Mouse (Mus musculus): ENCODE results near the gene Setd5. TPM values are rescaled to one million over a fixed set of nuclear protein-coding genes. Genes with fewer than 3 reads are reported as not detected.
A peak's percentile ranks its signal among the peaks of the same experiment; 100 is the strongest.

Gene Setd5
- polyA plus RNA-seq, 1 experiment from 2014 or later: 35.9 TPM

DNA sequence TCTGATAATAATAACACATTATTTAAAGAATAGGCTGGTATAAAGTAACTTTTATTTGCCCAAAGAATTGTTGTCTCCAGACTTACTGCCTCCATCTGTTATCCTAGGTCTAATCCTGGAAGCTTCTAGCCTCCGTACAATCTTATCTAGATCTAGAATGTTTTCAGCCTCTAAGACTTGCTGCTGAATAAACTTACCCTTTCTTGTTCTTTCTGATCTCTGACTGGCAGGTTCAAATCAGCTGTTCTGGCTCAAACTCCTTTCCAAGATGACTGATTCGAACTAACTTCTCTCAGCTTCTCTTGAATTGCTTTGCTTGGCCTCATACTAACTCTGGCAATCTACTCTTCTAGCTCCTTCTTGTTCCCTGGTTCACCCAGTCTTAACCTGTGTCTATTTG, 36.8 kb upstream of the Setd5 start:
- H3K36me3 ChIP-seq (ENCODE audit: control insufficient read depth, insufficient read depth, low read length): no peaks in the 10 kb centered on the region
- 0 out of 2 replicates have a peak, but pooled peaks cover 1% of the 10 kb centered on the region for H3K4me1 ChIP-seq (replicated peaks; ENCODE audit: control insufficient read depth, insufficient read depth)
- no peak overlapping the region for H3K27ac ChIP-seq (replicated peaks)
- no peak overlapping the region for H3K4me3 ChIP-seq (ENCODE audit: low read depth, low read length)
- H3K27me3 ChIP-seq (ENCODE audit: control insufficient read depth, insufficient read depth, low read length): no peaks in the 10 kb centered on the region
- DNase-seq (ENCODE audit: low spot score) (no peak), ATAC-seq (ENCODE audit: low FRiP score, low TSS enrichment) (no peak)
- H3K4me2 ChIP-seq (replicated peaks; ENCODE audit: low read depth): no peak overlapping the region
- no peak for TF ChIP-seq CTCF (IDR thresholded peaks at IDR 0.05; ENCODE audit: low read depth)
- no peaks in the 10 kb centered on the region for H3K9me3 ChIP-seq (ENCODE audit: control insufficient read depth, low read length)
- 66% methylated on average over 2 of the region's 2 CpGs for WGBS
- no peak overlapping the region for H3K9ac ChIP-seq (ENCODE audit: low read length)

DNA sequence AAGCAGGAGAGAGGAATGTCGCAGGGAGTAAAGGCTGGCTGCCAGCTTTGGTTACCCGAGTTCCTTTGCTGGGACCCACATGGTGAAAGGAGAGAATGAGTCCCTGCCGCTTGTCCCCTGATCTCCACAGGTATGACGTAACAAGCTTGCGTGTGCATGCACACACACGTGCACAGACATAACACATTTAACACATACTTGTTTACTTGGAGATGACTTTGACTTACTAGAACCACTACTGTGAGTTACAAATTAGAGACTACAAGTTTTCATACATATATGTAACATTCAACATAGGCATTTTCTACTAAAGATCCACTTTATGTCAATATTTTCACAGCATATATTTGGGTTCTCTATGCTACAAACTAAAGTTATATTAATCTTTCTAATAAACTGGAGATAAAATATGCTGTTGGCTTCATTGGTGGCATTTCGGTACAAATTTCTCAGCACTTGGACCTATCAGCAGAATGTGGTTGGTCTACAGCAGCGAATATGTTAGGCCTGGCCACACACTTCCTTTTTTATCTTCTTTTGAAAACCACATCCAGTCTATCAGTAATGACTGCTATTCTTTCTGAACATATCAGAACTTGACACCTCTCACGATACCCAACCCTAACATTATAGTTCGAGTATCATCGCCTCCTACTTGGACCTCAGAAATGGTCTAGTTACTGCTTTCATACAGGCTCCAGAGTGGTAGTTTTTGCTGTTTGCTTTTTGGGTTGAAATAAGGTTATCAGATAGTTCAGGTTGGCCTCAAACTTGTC, 35.8 kb upstream of the Setd5 start:
- WGBS: 81% methylated on average over 11 of the region's 11 CpGs
- TF ChIP-seq CTCF (IDR thresholded peaks at IDR 0.05; ENCODE audit: low read depth): no peak
- no peak for TF ChIP-seq EP300 (optimal IDR thresholded peaks at IDR 0.05)
- no peaks in the 10 kb centered on the region for H3K36me3 ChIP-seq (ENCODE audit: control insufficient read depth, insufficient read depth, low read length)
- H3K4me3 ChIP-seq (ENCODE audit: low read depth, low read length): no peak overlapping the region
- H3K27ac ChIP-seq (replicated peaks): no peak overlapping the region
- H3K9ac ChIP-seq (ENCODE audit: low read length): no peak overlapping the region
- ATAC-seq (ENCODE audit: low FRiP score, low TSS enrichment): no peak
- 0 out of 2 replicates have a peak, but pooled peaks cover 3% of the 10 kb centered on the region for H3K4me1 ChIP-seq (replicated peaks; ENCODE audit: control insufficient read depth, insufficient read depth)
- no peaks in the 10 kb centered on the region for H3K27me3 ChIP-seq (ENCODE audit: control insufficient read depth, insufficient read depth, low read length)
- H3K4me2 ChIP-seq (replicated peaks; ENCODE audit: low read depth): no peak overlapping the region
- no peaks in the 10 kb centered on the region for H3K9me3 ChIP-seq (ENCODE audit: control insufficient read depth, low read length)
- DNase-seq (ENCODE audit: low spot score): no peak

DNA sequence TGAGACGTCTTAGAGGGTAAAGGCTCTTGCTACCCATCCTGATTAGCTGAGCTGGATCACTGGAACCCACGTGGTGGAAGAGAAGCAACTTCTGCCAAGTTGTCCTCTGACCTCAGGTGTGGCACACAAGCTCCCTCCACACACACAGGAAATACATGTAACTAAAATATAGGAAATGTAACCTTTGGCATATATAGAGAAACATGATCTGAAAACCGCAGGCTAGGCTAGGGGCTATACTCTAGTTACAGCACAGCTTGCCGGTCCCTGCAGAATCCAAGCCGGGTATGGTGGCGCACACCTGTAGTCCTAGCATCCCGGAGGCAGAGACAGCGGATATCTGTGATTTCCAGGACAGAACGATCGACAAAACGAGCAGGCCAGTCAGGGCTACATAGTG, 31.6 kb upstream of the Setd5 start:
- peak; percentile 56 for ATAC-seq (ENCODE audit: low FRiP score, low TSS enrichment)
- H3K4me2 ChIP-seq (replicated peaks; ENCODE audit: low read depth): peak overlapping the region; percentile 74
- peak overlapping the region; percentile 94 for H3K27ac ChIP-seq (replicated peaks)
- H3K4me1 ChIP-seq (replicated peaks; ENCODE audit: control insufficient read depth, insufficient read depth): 0 out of 2 replicates have a peak, but pooled peaks cover 3% of the 10 kb centered on the region
- no peaks in the 10 kb centered on the region for H3K27me3 ChIP-seq (ENCODE audit: control insufficient read depth, insufficient read depth, low read length)
- WGBS: under 1% methylated on average over 11 of the region's 11 CpGs
- no peak for DNase-seq (ENCODE audit: low spot score)
- H3K4me3 ChIP-seq (ENCODE audit: low read depth, low read length): peak overlapping the region; percentile 69
- peak overlapping the region; percentile 82 for H3K9ac ChIP-seq (ENCODE audit: low read length)
- no peak for TF ChIP-seq CTCF (IDR thresholded peaks at IDR 0.05; ENCODE audit: low read depth)
- TF ChIP-seq EP300 (optimal IDR thresholded peaks at IDR 0.05): no peak
- H3K9me3 ChIP-seq (ENCODE audit: control insufficient read depth, low read length): no peaks in the 10 kb centered on the region
- 0 out of 2 replicates have a peak, but pooled peaks cover 2% of the 10 kb centered on the region for H3K36me3 ChIP-seq (ENCODE audit: control insufficient read depth, insufficient read depth, low read length)

- peak; percentile 99 for ATAC-seq (ENCODE audit: low FRiP score, low TSS enrichment)
These were observed 30.9 kb upstream of the Setd5 start, which contains the start of gene Thumpd3 for GRCm38 (mm10) chr6:113046041-113046975. Gene Thumpd3 (plus strand): TSS chr6:113046225.

GRCm38 (mm10) chr6:113047016-113047746, 30.0 kb upstream of the Setd5 start:
- Histone ChIP-seq H3K27ac (replicated peaks) (peak overlapping the region; percentile 94), H3K36me3 (ENCODE audit: control insufficient read depth, insufficient read depth, low read length) (0 out of 2 replicates have a peak, but pooled peaks cover 2% of the 10 kb centered on the region), H3K9me3 (ENCODE audit: control insufficient read depth, low read length) (no peaks in the 10 kb centered on the region), H3K4me1 (replicated peaks; ENCODE audit: control insufficient read depth, insufficient read depth) (0 out of 2 replicates have a peak, but pooled peaks cover 3% of the 10 kb centered on the region), H3K4me3 (ENCODE audit: low read depth, low read length) (peak overlapping the region; percentile 69), H3K4me2 (replicated peaks; ENCODE audit: low read depth) (peak overlapping the region; percentile 74), H3K9ac (ENCODE audit: low read length) (peak overlapping the region; percentile 82), H3K27me3 (ENCODE audit: control insufficient read depth, insufficient read depth, low read length) (no peaks in the 10 kb centered on the region)
- no peak for TF ChIP-seq EP300 (optimal IDR thresholded peaks at IDR 0.05)
- TF ChIP-seq CTCF (IDR thresholded peaks at IDR 0.05; ENCODE audit: low read depth): no peak
- DNase-seq (ENCODE audit: low spot score) (no peak), ATAC-seq (ENCODE audit: low FRiP score, low TSS enrichment) (no peak)
- WGBS: 53% methylated on average over 15 of the region's 15 CpGs

More at GRCm38 (mm10) chr6:113046041-113046975, 30.9 kb upstream of the Setd5 start, which contains the start of gene Thumpd3:
- Histone ChIP-seq H3K9ac (ENCODE audit: low read length) (peak within 1 kb of the TSS; percentile 82), H3K9me3 (ENCODE audit: control insufficient read depth, low read length) (no peaks in the 10 kb centered on the region), H3K27ac (replicated peaks) (peak within 1 kb of the TSS; percentile 94), H3K4me1 (replicated peaks; ENCODE audit: control insufficient read depth, insufficient read depth) (0 out of 2 replicates have a peak, but pooled peaks cover 3% of the 10 kb centered on the region), H3K36me3 (ENCODE audit: control insufficient read depth, insufficient read depth, low read length) (0 out of 2 replicates have a peak, but pooled peaks cover 2% of the 10 kb centered on the region), H3K27me3 (ENCODE audit: control insufficient read depth, insufficient read depth, low read length) (no peaks in the 10 kb centered on the region), H3K4me2 (replicated peaks; ENCODE audit: low read depth) (peak within 1 kb of the TSS; percentile 74), H3K4me3 (ENCODE audit: low read depth, low read length) (peak within 1 kb of the TSS; percentile 69)
- DNase-seq (ENCODE audit: low spot score): peak; percentile 99
- WGBS: under 1% methylated on average over 59 of the region's 59 CpGs
- peak; percentile 38 for TF ChIP-seq CTCF (IDR thresholded peaks at IDR 0.05; ENCODE audit: low read depth)
- peak; percentile 57 for TF ChIP-seq EP300 (optimal IDR thresholded peaks at IDR 0.05)
